Mouse (Mus musculus) megakaryocyte, adult 5-6 weeks (primary cell): ENCODE data around the gene Zfp874b. TPM values are rescaled to one million over a fixed set of nuclear protein-coding genes. Genes with fewer than 3 reads are reported as not detected.

Source experiments
- total RNA-seq, 2 experiments: library from RNA; stranded (forward) in 1 of 2; stranded (reverse) in 1 of 2; fragments of 153-499, 151-499 nt in 1 of 2; fragments of 221-1000, 200-1000 nt in 1 of 2; gene quantifications; 2 replicates each; pipeline versions ENCODE4 v1.2.3 to v1.2.4; 2015 to 2017

The Zfp874b gene
- total RNA-seq, 2 experiments from 2014 or later: 8.5 to 9.0 TPM

Other genes with a start within 250 kb of the Zfp874b start
- 4.7 and 5.6 TPM in 2 replicates for gene Zfp458, start 205.8 kb downstream of the Zfp874b start, total RNA-seq (2015)
- 2.9 and 4.3 TPM in 2 replicates for gene Zfp458, start 205.8 kb downstream of the Zfp874b start, total RNA-seq (2017)
- 0.60 TPM in 1 of 2 replicates, not detected in the other for gene Zfp457, start 177.8 kb downstream of the Zfp874b start, total RNA-seq (2015)
- 0.65 TPM in 1 of 2 replicates, not detected in the other for gene Zfp457, start 177.8 kb downstream of the Zfp874b start, total RNA-seq (2017)
- 10.9 and 11.7 TPM in 2 replicates for gene Zfp595, start 151.7 kb downstream of the Zfp874b start, total RNA-seq (2015)
- gene Zfp595, start 151.7 kb downstream of the Zfp874b start, total RNA-seq (2017): 8.4 and 8.7 TPM in 2 replicates
- 4.0 and 7.5 TPM in 2 replicates for gene Gm28044, start 123.7 kb downstream of the Zfp874b start, total RNA-seq (2015)
- 17.5 and 18.9 TPM in 2 replicates for gene Gm28044, start 123.7 kb downstream of the Zfp874b start, total RNA-seq (2017)
- gene Zfp953, start 123.7 kb downstream of the Zfp874b start, total RNA-seq (2015): 14.0 and 14.4 TPM in 2 replicates
- 11.3 and 12.1 TPM in 2 replicates for gene Zfp953, start 123.7 kb downstream of the Zfp874b start, total RNA-seq (2017)
- gene Gm28041, start 108.5 kb downstream of the Zfp874b start, total RNA-seq (2015): 1.6 TPM in 1 of 2 replicates, not detected in the other
- gene Gm28041, start 108.5 kb downstream of the Zfp874b start, total RNA-seq (2017): 3.6 and 4.6 TPM in 2 replicates
- gene Zfp456, start 108.4 kb downstream of the Zfp874b start, total RNA-seq (2015): 4.5 and 6.4 TPM in 2 replicates
- gene Zfp456, start 108.4 kb downstream of the Zfp874b start, total RNA-seq (2017): 4.0 and 4.5 TPM in 2 replicates
- 18.0 and 18.4 TPM in 2 replicates for gene Zfp429, start 84.4 kb downstream of the Zfp874b start, total RNA-seq (2015)
- gene Zfp429, start 84.4 kb downstream of the Zfp874b start, total RNA-seq (2017): 13.0 and 14.7 TPM in 2 replicates
- gene Zfp459, start 62.8 kb downstream of the Zfp874b start, total RNA-seq (2015): 0.30 and 1.5 TPM in 2 replicates
- 0.11 and 1.1 TPM in 2 replicates for gene Zfp459, start 62.8 kb downstream of the Zfp874b start, total RNA-seq (2017)
- gene Zfp874a, start 32.6 kb downstream of the Zfp874b start, total RNA-seq (2015): 4.1 and 6.9 TPM in 2 replicates
- 8.6 and 9.2 TPM in 2 replicates for gene Zfp874a, start 32.6 kb downstream of the Zfp874b start, total RNA-seq (2017)
- 6.5 and 8.7 TPM in 2 replicates for gene Zfp58, start 16.3 kb upstream of the Zfp874b start, total RNA-seq (2015)
- 7.2 and 11.0 TPM in 2 replicates for gene Zfp58, start 16.3 kb upstream of the Zfp874b start, total RNA-seq (2017)
- 3.0 TPM in 1 of 2 replicates, not detected in the other for gene Gm26965, start 41.9 kb upstream of the Zfp874b start, total RNA-seq (2015)
- gene Gm26965, start 41.9 kb upstream of the Zfp874b start, total RNA-seq (2017): not detected in 2 replicates
- 26.3 and 38.3 TPM in 2 replicates for gene Zfp87, start 41.9 kb upstream of the Zfp874b start, total RNA-seq (2015)
- gene Zfp87, start 41.9 kb upstream of the Zfp874b start, total RNA-seq (2017): 21.2 and 23.2 TPM in 2 replicates
- 13.2 and 17.5 TPM in 2 replicates for gene Zfp748, start 69.6 kb upstream of the Zfp874b start, total RNA-seq (2015)
- gene Zfp748, start 69.6 kb upstream of the Zfp874b start, total RNA-seq (2017): 16.3 and 18.7 TPM in 2 replicates
- gene Zfp729b, start 125.4 kb upstream of the Zfp874b start, total RNA-seq (2015): 15.1 and 16.9 TPM in 2 replicates
- gene Zfp729b, start 125.4 kb upstream of the Zfp874b start, total RNA-seq (2017): 19.1 and 21.4 TPM in 2 replicates
- not detected in 2 replicates for gene Gm49345, start 153.5 kb upstream of the Zfp874b start, total RNA-seq (2015)
- gene Gm49345, start 153.5 kb upstream of the Zfp874b start, total RNA-seq (2017): not detected in 2 replicates
- gene Zfp729a, start 153.5 kb upstream of the Zfp874b start, total RNA-seq (2015): 13.8 and 17.5 TPM in 2 replicates
- gene Zfp729a, start 153.5 kb upstream of the Zfp874b start, total RNA-seq (2017): 7.7 and 21.3 TPM in 2 replicates
- 16.1 and 19.4 TPM in 2 replicates for gene Zfp738, start 202.8 kb upstream of the Zfp874b start, total RNA-seq (2015)
- 16.7 and 24.6 TPM in 2 replicates for gene Zfp738, start 202.8 kb upstream of the Zfp874b start, total RNA-seq (2017)
- gene Zfp65, start 244.9 kb upstream of the Zfp874b start, total RNA-seq (2015): 11.0 and 17.1 TPM in 2 replicates
- gene Zfp65, start 244.9 kb upstream of the Zfp874b start, total RNA-seq (2017): 14.0 and 15.9 TPM in 2 replicates